In the genomic region with DNA sequence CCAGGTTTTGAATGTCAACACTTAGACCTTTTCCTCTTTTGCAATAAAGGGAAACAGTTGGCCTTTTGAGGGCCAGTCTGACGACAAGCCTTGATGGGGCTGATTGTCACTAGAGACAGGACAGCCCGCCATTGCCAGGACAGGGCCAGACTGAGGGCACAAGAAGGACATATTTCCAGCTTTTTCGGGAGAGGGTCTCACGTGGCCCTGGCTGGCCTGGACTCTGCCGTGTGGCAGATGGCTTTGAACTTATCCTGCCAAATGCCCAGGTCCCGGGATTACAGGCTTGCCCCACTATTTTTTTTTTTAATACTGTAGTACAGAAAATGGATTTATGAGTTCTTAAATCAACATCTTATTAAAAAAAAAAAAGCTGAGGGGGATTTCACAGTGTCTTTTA, we compare ENCODE assay signal across 16 mouse cellular contexts. TPM values are rescaled to one million over a fixed set of nuclear protein-coding genes. Genes with fewer than 3 reads are reported as not detected.
"Had no signal": no experiment of that assay in that cellular context is flagged by ENCODE, and none has a peak within 500 bp of the region (broad histone marks: within the 10 kb centered on the region; RNA-seq: fewer than 3 reads in every experiment).

No protein-coding gene starts in this region.

- DNase-seq: kidney, postnatal 25 days; layer of hippocampus, adult 9-11 months; liver, embryonic 13.5 days; lung, postnatal 4 days; midbrain, embryonic 14.5 days; right cerebral cortex, postnatal 4 days; thymus, adult 2 months; thymus, postnatal 14 days; thymus, postnatal 4 days had no signal

- H3K27me3 ChIP-seq: liver, embryonic 13.5 days; lung, embryonic 15.5 days had no signal

- H3K4me3 ChIP-seq: layer of hippocampus, adult 2 months; liver, embryonic 13.5 days; lung, embryonic 15.5 days had no signal

- H3K27ac ChIP-seq: kidney, postnatal 0 days; liver, embryonic 13.5 days; lung, embryonic 15.5 days; stomach, postnatal 0 days had no signal

RNA-seq across cellular contexts. Expression of gene 9430097D07Rik, which starts 15.8 kb away (rescaled TPM):
- polyA plus RNA-seq: liver, adult 2 months; liver, embryonic 13.5 days; stomach, embryonic 14.5 days; stomach, postnatal 0 days; thymus, adult 2 months had no signal

RNA-seq across cellular contexts. Expression of gene Pip5kl1, which starts 16.7 kb away (rescaled TPM):
- polyA plus RNA-seq: liver, adult 2 months; liver, embryonic 13.5 days; liver, embryonic 16.5 days had no signal
